9 mouse cellular contexts compared by ENCODE assay signal in genomic region chr2:71814016-71814415, GRCm38 (mm10). TPM values are rescaled to one million over a fixed set of nuclear protein-coding genes. Genes with fewer than 3 reads are reported as not detected.
A peak's percentile ranks its signal among the peaks of the same experiment; 100 is the strongest.
DNase-seq lines count a peak whose midpoint lies in the region; ATAC-seq and TF ChIP-seq lines count a peak whose summit lies in the region.
"Had no signal": no experiment of that assay in that cellular context is flagged by ENCODE, and none has a peak within 500 bp of the region (broad histone marks: within the 10 kb centered on the region; RNA-seq: fewer than 3 reads in every experiment).

No protein-coding gene starts in this region.

- no peak for ATAC-seq in forebrain, embryonic 13.5 days
- no peak for ATAC-seq in forebrain, embryonic 14.5 days
- no peak; the same call in 1 of the 2 replicates for ATAC-seq in kidney, postnatal 0 days (replicated peaks; ENCODE audit: low FRiP score, low read depth)
- ATAC-seq in megakaryocyte, adult 5-6 weeks (ENCODE audit: poor library complexity, severe bottlenecking), result peak; percentile 94
- ATAC-seq: Patski had no signal

- H3K36me3 ChIP-seq in forebrain, embryonic 13.5 days (ENCODE audit: poor library complexity, severe bottlenecking), result peaks cover 6% of the 10 kb centered on the region; the same call in 1 of the 2 replicates
- H3K36me3 ChIP-seq in forebrain, embryonic 14.5 days (ENCODE audit: control insufficient read depth, insufficient read depth, low read length), result no peaks in the 10 kb centered on the region
- H3K36me3 ChIP-seq in kidney, postnatal 0 days (ENCODE audit: insufficient read depth, low read length), result peaks cover 5% of the 10 kb centered on the region; the same call in 1 of the 2 replicates
- H3K36me3 ChIP-seq in midbrain, embryonic 10.5 days, result peaks cover 6% of the 10 kb centered on the region; the same call in 1 of the 2 replicates

- H3K4me2 ChIP-seq in forebrain, embryonic 13.5 days, result no peak overlapping the region
- no peak overlapping the region for H3K4me2 ChIP-seq in forebrain, embryonic 14.5 days (ENCODE audit: low read length)
- H3K4me2 ChIP-seq in kidney, postnatal 0 days (ENCODE audit: low read length), result no peak overlapping the region

- H3K9ac ChIP-seq in forebrain, embryonic 13.5 days, result no peak overlapping the region
- H3K9ac ChIP-seq in forebrain, embryonic 14.5 days (ENCODE audit: low read length), result no peak overlapping the region
- no peak overlapping the region for H3K9ac ChIP-seq in kidney, postnatal 0 days (ENCODE audit: low read depth, low read length)

- no peak overlapping the region for H3K4me3 ChIP-seq in forebrain, embryonic 13.5 days
- no peak overlapping the region for H3K4me3 ChIP-seq in forebrain, embryonic 14.5 days (ENCODE audit: low read depth, low read length)
- H3K4me3 ChIP-seq in kidney, postnatal 0 days (replicated peaks; ENCODE audit: low read depth, low read length), result no peak overlapping the region
- H3K4me3 ChIP-seq in midbrain, embryonic 10.5 days, result no peak overlapping the region

- H3K27me3 ChIP-seq in forebrain, embryonic 13.5 days, result no peaks in the 10 kb centered on the region
- H3K27me3 ChIP-seq in forebrain, embryonic 14.5 days (replicated peaks; ENCODE audit: control insufficient read depth, insufficient read depth, low read length), result no peaks in the 10 kb centered on the region
- H3K27me3 ChIP-seq in kidney, postnatal 0 days (ENCODE audit: insufficient read depth, low read length), result no peaks in the 10 kb centered on the region
- H3K27me3 ChIP-seq in midbrain, embryonic 10.5 days (ENCODE audit: low read depth, poor library complexity, severe bottlenecking), result no peaks in the 10 kb centered on the region
- H3K27me3 ChIP-seq: Patski had no signal

- DNase-seq in forebrain, embryonic 14.5 days (ENCODE audit: low spot score), result no peak
- DNase-seq in c-Kit-positive CD71-negative TER-119-negative erythroid progenitor cells, embryonic 14.5 days (ENCODE audit: low read depth), result peak; percentile 60
- peak; percentile 60 for DNase-seq in kidney, postnatal 0 days (ENCODE audit: low spot score)
- peak; percentile 82 to 84 for DNase-seq in thymus, postnatal 10 days (ENCODE audit: low spot score in 2 of 2)
- no peak for DNase-seq in urinary bladder, postnatal 10 days (ENCODE audit: low spot score)
- no peak for DNase-seq in midbrain, embryonic 10.5 days (ENCODE audit: low spot score)

- WGBS in forebrain, embryonic 13.5 days, result 52% methylated on average over 3 of the region's 3 CpGs
- 39% methylated on average over 3 of the region's 3 CpGs for WGBS in forebrain, embryonic 14.5 days
- 29% methylated on average over 3 of the region's 3 CpGs for WGBS in kidney, postnatal 0 days
- WGBS in midbrain, embryonic 10.5 days, result 75% methylated on average over 3 of the region's 3 CpGs

- peak overlapping the region; percentile 3; the same call in 1 of the 2 replicates for H3K27ac ChIP-seq in forebrain, embryonic 13.5 days
- no peak overlapping the region for H3K27ac ChIP-seq in forebrain, embryonic 14.5 days (ENCODE audit: low read depth, low read length)
- H3K27ac ChIP-seq in kidney, postnatal 0 days, result peak overlapping the region; percentile 33; the same call in 1 of the 2 replicates
- no peak overlapping the region for H3K27ac ChIP-seq in midbrain, embryonic 10.5 days (replicated peaks)

- no peak for TF ChIP-seq CTCF in kidney, postnatal 0 days (IDR thresholded peaks at IDR 0.05; ENCODE audit: low read depth)

- H3K9me3 ChIP-seq in forebrain, embryonic 13.5 days (replicated peaks), result no peaks in the 10 kb centered on the region
- H3K9me3 ChIP-seq in forebrain, embryonic 14.5 days (replicated peaks; ENCODE audit: control insufficient read depth, low read length), result no peaks in the 10 kb centered on the region
- no peaks in the 10 kb centered on the region for H3K9me3 ChIP-seq in kidney, postnatal 0 days (replicated peaks; ENCODE audit: low read length)
- H3K9me3 ChIP-seq in midbrain, embryonic 10.5 days (replicated peaks), result no peaks in the 10 kb centered on the region

- H3K4me1 ChIP-seq in forebrain, embryonic 13.5 days, result peaks cover 46% of the 10 kb centered on the region
- H3K4me1 ChIP-seq in forebrain, embryonic 14.5 days (ENCODE audit: control insufficient read depth, insufficient read depth, low read length), result peaks cover 14% of the 10 kb centered on the region
- peaks cover 15% of the 10 kb centered on the region for H3K4me1 ChIP-seq in kidney, postnatal 0 days (replicated peaks; ENCODE audit: insufficient read depth, low read length)
- peaks cover 49% of the 10 kb centered on the region for H3K4me1 ChIP-seq in midbrain, embryonic 10.5 days

RNA-seq across cellular contexts. Expression of gene Pdk1, which starts 59.0 kb away (rescaled TPM):
- polyA plus RNA-seq in forebrain, embryonic 13.5 days (2015; fragmentation: Nextera tagmentation; extraction: Ambion mirVana), result 17.0 and 19.0 TPM in 2 replicates
- polyA plus RNA-seq in forebrain, embryonic 14.5 days (2014; fragmentation: Nextera tagmentation; extraction: Ambion mirVana), result 20.2 and 22.3 TPM in 2 replicates
- 38.8 and 39.6 TPM in 2 replicates for polyA plus RNA-seq in kidney, postnatal 0 days (2015; fragmentation: Nextera tagmentation; extraction: Ambion mirVana)
- total RNA-seq in megakaryocyte, adult 5-6 weeks (2015), result 4.7 and 5.7 TPM in 2 replicates
- 8.6 and 19.8 TPM in 2 replicates for total RNA-seq in megakaryocyte, adult 5-6 weeks (2017)
- polyA plus RNA-seq in midbrain, embryonic 10.5 days (2016; fragmentation: Nextera tagmentation; extraction: Ambion mirVana), result 41.3 and 53.8 TPM in 2 replicates

Comparison
In these comparisons a context has a peak if more than half of its experiments do, and no peak if none do; other contexts are left out.
1. H3K27ac ChIP-seq: peak in forebrain, embryonic 13.5 days (single experiment) and kidney, postnatal 0 days (single experiment); none in forebrain, embryonic 14.5 days (single experiment) and midbrain, embryonic 10.5 days (single experiment).
2. DNase-seq: peak in c-Kit-positive CD71-negative TER-119-negative erythroid progenitor cells, embryonic 14.5 days (single experiment), kidney, postnatal 0 days (single experiment) and thymus, postnatal 10 days (2 of 2); none in forebrain, embryonic 14.5 days (single experiment), urinary bladder, postnatal 10 days (single experiment) and midbrain, embryonic 10.5 days (single experiment).